Mouse (Mus musculus) skeletal muscle tissue, adult 2 months (tissue): ENCODE measurements around the gene Ppp1r18.
A peak's percentile ranks its signal among the peaks of the same experiment; 100 is the strongest.

Experiments
- DNase-seq: peaks from one replicate; pipeline ENCODE4 v3.0.0-alpha.2; 2012; ENCODE audit warnings: low read depth, low spot score

Gene Ppp1r18

DNA sequence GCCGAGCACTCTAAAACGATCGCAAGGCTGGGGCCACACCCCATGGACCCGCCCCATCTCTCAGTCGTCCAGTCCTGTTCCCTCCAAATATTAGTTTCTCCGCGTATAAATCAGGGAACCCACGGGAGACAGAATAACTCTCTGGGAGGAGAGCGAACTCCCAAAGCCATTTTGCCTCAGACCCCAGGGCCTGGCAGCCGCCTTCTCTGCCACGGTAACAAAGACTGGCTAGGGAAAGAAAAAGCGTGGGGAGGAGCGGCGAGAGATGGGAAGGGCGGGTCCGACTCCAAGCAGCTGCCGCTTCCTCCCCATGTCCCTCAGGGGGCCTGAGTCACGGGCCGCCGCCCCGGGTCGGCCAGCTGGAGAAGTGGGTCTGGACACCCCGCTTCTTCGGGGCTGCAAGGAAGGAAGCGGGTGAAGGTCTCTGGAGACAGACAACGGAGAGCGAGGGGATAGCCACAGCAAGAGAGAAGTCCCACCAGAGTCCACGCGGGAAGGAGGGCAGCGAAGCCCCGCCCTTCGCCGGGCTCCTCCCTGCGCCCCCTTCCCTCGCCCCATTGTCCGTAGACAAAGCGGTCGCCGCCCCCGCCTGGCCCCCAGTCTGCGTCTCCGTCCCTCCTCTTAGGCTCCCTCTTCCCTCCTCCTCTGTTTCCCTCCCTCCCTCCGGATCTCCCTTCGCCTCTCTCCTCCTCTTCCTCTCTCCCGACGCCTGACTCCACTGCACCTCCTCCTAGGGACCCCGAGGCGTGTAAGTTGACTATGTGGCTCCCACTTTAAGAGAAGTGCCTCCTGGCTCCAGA is at the start of gene Ppp1r18:
TSS of gene Ppp1r18 (plus strand) at position 113 of the 800 bp plus-strand sequence.
- peak; percentile 70 for DNase-seq

DNA sequence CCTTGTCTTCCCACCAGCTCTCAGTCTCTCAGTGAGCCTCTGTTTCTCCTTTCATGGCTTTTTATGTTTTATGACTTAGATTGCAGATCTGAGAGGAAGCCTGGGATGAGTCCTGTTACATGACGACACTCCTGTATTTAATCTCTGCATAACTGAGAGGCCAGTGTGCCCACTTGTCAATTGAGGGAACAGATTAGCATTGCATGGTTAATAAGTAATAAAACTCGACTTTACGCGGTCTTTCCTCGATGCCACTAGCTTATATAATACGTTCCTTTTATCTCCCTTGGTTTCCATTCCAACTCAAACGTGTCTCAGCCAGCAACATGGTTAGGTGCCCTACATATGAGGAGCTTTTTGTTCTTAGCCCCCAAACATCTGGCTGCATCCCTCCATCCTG is 49.6 kb upstream of the Ppp1r18 start:
- DNase-seq: no peak

DNA sequence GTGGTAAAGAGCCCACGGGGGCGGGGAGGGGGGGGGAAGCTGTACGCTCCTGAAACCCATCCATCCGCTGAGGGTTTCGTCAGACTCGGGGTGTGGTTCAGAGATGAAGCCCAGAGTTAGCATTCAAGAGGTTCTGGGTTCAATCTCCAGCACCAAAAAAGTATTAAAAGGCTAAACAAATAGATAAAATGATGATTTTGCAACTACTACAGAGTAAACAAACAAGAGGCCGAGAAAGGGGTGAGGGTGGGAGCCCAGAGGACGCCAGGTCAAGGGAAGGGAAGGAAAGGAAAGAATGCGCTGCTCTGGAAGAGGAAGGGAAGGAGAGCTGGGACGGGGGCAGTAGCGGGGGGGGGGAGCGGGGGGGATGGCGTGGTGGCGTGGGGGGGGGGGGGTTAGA is 48.7 kb upstream of the Ppp1r18 start:
- DNase-seq: no peak

DNA sequence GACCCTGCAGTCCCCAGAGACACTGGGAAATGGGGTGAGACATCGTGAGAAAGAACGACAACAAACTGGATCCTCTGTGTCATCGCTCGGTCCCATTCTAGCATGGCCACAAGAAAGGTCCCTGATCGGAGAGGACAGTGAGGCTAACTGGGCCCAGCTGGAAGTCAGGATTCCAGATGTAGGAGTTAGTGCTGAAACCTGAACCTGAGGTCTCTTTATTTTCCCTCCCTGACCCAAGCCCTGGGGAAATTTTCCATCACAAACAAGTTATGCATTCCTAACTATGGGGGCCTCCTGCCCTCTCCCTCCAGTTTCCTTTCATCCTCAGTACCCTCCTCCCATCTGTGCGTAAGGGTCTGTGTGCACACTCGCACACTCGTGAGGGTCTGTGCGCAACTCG is 48.2 kb upstream of the Ppp1r18 start:
- no peak for DNase-seq

DNA sequence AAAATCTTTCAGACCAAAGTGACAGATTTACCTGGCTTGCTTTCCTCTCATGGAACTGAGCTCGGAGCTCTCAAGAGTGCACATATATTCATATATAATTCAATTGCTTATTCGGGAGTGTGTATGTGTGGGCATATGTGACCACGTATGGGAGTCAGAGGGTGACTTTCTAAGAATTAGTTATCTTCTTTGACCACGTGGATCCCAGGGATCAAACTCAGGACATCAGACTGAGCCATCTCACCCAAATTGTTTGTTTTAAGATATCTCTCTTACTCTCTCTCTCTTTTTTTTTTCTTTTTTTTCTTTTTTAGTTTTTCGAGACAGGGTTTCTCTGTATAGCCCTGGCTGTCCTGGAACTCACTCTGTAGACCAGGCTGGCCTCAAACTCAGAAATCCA is 45.3 kb upstream of the Ppp1r18 start:
- DNase-seq: no peak

DNA sequence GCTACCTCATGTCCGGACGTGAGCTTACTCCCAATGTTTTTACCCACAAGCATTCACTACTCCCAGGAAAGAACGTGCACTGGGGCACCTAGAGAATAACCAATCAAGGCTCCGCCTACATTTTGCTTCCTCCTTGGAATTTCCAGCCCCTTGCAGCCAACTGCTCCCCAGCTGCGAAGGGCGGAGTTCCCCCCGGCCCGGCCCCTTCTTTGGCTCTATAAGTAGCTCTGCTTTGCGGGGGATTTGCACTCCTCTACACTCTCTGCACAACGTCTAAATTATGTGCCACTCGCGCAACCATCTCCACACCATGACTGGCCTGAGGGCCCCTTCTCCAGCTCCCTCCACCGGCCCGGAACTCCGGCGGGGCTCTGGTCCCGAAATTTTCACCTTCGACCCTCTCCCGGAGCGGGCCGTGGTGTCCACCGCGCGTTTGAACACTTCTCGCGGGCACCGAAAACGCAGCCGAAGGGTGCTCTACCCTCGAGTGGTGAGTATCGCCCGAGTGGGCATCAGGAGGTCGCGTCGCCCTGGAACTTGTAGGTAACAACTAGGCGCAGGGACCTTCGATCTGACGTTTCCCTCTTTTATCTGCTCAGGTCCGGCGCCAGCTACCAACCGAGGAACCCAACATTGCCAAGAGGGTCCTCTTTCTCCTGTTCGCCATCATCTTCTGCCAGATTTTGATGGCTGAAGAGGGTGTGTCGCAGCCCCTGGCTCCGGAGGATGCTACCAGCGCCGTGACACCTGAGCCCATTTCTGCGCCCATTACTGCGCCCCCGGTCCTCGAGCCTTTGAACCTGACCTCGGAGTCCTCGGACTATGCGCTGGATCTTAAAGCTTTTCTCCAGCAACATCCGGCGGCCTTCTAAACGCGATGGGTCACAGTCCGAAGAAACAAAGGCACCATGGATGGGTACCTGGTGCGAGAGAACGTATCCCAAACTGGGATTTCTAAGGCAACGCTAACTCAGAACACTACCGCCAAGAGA is 43.7 kb upstream of the Ppp1r18 start, which contains the start of gene Ier3:
TSS of gene Ier3 (plus strand) at position 246 of the 992 bp plus-strand sequence.
- peak; percentile 86 for DNase-seq

DNA sequence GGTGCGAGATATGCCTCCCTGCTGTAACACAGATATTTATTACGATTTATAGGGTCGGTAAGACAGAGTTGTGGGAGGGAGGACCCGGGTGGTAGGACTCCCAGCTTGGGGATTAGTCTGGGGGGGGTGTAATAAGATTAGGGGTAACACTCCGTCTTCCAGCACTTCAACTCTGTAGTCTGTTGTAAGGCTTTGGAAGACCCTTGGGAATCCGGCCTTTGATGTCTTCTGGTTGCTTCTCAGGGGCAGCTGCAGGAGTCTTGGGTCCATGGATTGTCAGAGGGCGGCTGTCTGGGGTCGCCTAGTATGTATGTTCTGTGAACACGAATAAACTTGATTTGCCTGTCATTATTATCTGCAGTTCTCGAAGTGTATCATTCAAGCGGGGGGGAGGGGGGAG is 42.8 kb upstream of the Ppp1r18 start:
- DNase-seq: no peak

DNA sequence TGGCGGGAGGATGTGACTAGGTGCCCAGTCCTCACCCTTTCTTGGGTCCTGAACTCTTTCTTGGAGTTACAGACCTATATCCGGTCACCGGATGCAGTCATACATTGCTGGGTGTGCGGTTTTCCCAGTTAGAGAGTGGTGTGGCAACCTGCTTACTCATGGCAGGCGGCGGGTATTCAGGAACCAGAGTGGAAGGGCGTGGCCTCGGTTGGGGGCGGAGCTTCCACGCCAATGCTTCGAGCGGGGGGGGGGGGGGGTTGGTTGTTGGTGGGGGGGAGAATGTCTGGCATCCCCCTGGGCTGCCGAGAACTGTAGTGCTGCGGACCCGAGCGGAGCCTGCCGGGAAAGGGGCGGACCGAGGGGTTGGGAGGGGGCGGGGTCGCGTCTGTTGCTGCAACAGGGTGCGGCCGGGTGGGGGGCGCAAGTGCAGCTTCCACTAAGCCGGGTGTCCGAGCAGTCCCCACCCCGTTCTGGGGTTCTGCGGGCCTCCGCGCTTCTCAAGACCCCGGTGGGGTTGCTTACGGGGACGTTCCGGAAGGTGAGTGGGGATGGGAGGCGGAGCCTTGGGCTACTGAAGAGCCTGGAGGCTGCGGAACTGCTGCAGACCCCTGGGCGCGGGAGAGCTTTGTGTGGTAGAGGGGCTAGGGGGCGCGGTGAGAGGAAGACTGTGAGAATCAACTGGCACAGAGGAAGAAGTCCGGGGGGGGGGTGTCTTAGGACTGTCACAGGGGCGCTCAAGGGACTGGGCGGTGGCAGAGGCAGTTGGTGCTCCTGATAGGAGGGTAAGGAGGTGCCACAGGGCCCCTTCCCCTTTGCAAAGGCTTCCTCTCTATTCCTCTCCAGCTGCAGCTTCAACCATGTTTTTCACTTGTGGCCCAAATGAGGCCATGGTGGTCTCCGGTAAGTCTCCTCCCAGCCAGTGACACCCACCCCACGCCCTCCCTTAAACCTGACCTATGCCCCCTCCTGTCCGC is 42.1 kb upstream of the Ppp1r18 start, which contains the start of gene Flot1:
TSS of gene Flot1 (plus strand) at position 267 of the 974 bp plus-strand sequence.
- peak; percentile 93 for DNase-seq

DNA sequence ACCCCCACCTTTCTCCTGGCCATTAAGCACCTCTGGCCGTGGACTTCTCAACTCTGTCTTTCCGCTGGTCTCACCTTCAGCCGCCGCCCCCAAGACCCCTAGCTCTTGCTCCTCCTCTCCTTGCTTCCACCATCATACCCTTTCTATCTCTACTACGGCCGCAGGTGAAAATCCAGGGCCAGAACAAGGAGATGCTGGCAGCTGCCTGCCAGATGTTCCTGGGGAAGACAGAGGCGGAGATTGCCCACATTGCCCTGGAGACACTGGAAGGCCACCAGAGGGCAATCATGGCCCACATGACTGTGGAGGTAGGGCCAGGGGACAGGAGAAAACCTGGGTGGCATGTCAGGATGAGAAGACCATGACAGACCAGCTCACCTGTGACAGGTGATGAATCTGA is 41.0 kb upstream of the Ppp1r18 start:
- DNase-seq: no peak

DNA sequence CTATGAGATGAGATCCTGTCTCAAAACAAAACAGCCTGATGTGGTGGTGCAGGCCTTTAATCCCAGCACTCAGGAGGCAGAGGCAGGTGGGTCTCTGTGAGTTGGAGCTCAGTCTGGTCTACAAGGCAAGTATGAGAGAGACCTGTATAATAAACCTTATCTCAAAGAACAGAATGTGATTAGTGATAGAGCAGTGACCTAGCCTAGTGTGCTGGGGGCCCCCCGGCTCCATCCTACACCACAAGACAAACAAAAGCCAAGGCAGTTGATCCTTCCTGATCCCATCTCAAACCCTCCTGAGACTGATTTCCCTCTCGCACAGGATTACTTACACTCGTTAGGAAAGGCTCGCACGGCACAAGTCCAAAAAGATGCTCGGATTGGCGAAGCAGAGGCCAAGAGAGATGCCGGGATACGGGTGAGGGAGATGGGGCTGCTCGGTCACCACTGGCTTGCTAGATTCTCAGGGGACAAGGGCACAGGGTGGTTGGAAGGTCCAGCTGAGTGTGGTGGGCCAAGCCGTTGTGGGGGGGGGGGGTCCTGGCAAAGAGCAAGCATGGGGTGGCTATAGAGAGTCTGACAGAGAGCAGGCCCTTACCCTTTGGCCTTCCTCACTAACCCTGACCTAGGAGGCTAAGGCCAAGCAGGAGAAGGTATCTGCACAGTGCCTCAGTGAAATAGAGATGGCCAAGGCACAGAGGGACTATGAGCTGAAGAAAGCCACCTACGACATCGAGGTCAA is 40.1 kb upstream of the Ppp1r18 start:
- no peak for DNase-seq

DNA sequence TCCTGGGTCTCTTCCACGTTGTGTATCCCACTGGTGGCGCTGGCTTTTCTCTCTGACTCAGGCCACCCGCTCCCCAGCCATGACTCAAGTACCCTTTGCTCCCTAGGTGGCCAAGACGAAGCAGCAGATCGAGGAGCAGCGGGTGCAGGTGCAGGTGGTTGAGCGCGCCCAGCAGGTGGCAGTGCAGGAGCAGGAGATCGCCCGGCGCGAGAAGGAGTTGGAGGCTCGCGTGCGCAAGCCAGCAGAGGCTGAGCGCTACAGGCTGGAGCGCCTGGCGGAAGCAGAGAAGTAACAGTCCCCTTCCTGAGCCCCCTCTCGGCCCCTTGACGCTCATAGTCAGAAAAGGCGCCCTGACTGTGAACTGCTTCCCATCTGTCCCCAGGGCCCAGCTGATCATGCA is 35.7 kb upstream of the Ppp1r18 start:
- DNase-seq: no peak

DNA sequence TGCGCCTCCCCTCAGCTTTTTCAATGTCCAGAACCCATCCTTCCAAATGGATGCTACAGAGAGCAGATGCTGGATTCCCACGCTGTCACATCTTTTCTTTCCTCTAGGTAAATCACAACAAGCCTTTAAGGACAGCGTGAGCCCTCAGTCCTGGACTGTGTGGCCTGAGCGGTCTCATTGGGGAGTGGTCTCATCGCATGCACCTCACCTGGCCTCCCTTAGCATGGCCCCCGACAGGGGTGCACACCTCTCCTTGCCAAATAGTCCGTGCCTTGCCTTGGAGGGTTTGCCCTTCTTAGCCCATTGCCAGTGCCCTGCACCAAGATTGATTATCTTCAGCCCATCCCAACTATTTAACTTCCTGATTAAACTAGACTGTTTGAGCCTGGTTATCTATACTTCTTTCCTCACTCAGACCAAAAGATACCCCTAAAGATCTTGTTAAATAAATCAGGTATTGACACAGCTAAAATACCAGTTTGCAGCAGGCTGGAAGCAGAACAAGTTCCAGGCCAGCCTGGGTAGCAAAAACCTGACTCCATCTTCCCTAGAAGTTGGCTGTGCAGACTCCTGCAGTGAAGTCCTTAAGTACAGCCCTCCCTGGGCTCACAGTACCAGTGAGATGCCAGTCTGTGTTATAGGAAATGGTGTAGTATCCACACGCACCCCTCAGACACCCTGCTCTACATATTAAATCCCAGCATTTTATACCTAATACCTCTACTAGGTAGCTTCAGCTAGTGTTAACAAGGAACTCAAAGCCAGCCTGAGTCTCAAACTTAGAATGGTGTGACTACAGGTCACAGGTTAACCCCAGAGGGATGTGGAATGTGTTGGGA is 32.8 kb upstream of the Ppp1r18 start:
- DNase-seq: no peak

DNA sequence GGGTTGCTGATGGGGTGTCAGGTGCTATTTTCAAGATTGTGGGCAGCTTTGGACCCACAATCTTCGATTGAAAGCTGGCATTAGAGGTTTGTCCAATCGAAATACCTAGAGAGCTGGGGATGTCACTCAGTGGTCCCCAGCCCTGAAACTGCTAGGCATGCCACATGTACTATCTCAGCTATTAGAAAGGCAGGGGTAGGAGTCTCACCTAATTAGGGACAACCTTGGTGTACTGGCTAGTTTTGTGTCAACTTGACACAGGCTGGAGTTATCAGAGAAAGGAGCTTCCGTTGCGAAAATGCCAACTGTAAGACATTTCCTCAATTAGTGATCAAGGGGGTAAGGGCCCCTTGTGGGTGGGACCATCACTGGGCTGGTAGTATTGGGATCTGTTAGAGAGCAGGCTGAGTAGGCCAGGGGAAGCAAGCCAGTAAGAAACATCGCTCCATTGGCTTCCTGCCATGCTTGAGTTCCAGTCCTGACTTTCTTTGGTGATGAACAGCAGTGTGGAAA is 32.1 kb upstream of the Ppp1r18 start:
- no peak for DNase-seq

DNA sequence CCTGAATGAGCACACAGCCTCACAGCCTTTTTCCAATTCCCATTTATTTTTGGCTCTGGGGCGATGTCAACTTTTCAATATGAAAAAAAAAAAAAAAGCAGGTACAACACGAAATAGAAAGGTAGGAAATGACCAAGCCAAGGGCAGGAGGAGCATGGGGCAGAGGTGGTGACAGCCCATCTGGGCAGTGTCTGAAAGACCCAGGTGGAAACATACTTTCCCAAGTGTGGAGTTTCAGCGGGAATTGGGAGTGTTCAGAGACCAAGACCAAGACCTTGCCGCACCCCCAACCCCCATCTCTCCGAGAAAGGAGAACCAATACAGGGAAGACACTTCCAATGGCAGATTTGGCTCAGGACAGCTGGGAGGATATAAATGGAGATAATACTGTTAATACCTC is 31.5 kb upstream of the Ppp1r18 start:
- DNase-seq: no peak

DNA sequence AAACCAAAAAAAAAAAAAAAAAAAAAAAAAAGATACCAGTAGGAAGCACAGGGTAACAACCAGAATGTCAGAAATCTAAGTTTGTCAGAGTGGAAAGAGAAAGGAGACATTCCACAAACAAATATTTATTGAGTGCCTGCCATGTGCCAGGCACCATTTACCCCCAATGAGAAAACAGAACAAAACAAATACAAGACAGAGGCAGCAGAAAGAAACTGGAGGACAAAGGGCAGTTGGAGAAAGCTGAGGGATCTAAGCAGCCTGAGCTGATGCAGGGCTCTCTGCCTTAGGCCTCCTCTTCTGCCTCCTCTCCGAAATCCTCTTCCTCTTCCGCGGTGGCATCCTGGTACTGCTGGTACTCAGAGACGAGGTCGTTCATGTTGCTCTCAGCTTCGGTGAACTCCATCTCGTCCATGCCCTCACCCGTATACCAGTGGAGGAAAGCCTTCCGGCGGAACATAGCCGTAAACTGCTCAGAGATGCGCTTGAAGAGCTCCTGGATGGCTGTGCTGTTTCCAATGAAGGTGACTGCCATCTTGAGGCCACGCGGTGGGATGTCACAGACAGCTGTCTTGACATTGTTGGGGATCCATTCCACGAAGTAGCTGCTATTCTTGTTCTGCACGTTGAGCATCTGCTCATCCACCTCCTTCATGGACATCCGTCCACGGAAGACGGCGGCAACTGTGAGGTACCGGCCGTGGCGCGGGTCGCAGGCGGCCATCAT is 30.5 kb upstream of the Ppp1r18 start:
- DNase-seq: no peak

DNA sequence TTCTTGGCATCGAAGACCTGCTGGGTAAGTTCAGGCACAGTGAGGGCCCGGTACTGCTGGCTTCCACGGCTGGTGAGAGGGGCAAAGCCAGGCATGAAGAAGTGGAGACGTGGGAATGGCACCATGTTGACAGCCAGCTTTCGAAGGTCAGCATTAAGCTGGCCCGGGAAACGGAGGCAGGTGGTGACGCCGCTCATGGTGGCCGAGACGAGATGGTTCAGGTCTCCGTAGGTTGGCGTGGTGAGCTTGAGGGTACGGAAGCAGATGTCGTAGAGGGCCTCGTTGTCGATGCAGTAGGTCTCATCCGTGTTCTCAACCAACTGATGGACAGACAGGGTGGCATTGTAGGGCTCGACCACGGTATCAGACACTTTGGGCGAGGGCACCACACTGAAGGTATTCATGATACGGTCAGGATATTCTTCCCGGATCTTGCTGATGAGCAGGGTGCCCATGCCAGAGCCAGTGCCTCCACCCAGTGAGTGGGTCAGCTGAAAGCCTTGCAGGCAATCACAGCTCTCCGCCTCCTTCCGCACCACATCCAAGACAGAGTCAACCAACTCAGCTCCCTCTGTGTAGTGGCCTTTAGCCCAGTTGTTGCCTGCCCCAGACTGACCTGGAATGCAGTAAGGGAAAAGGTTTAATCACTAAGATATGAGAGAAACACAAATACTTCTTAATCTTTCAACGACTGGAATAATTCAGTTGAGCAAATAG is 29.8 kb upstream of the Ppp1r18 start:
- DNase-seq: no peak

DNA sequence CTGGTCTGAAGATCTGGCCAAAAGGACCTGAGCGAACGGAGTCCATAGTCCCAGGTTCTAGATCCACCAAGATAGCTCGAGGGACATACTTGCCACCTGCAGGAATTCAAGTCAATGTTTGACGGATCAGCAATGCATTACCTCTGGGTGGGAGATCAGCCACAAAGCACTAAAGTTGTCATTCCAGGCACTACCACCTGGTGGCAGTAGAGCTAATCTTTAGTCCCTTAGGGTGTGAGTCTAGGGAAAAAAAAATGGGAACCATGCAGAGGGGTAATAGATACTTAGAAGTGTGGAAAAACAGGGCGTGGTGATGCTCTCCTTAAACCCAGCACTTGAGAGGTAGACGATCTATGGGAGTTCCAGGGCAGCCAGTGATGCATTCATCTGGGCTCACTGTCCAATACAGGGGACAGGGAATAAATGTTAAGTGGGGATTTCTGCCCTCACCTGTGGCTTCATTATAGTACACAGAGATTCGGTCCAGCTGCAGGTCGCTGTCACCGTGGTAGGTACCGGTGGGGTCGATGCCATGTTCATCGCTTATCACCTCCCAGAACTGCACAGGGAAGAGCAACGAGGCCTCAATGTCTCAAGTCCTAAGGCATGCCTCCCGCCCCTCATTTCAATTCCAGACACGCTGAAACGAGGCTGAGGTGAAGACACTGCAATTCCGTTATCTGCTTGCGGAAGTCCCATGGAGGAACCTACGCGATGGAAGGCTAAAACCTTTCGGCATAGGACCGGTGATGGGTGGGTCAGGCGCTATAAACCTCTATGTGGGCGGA is 29.0 kb upstream of the Ppp1r18 start:
- DNase-seq: peak; percentile 80
